Mouse (Mus musculus): ENCODE measurements around the gene 2310046K23Rik. TPM values are rescaled to one million over a fixed set of nuclear protein-coding genes. Genes with fewer than 3 reads are reported as not detected.
A peak's percentile ranks its signal among the peaks of the same experiment; 100 is the strongest.
"Not testable (repeated sequence)": the region's sequence is repeated elsewhere in the genome, so short reads cannot be mapped to it uniquely, and the experiment has no call there.

Gene 2310046K23Rik
- total RNA-seq (2021), result not detected
- long read RNA-seq, experiment 1, result 0 reads
- long read RNA-seq, experiment 2, result 0 reads

DNA sequence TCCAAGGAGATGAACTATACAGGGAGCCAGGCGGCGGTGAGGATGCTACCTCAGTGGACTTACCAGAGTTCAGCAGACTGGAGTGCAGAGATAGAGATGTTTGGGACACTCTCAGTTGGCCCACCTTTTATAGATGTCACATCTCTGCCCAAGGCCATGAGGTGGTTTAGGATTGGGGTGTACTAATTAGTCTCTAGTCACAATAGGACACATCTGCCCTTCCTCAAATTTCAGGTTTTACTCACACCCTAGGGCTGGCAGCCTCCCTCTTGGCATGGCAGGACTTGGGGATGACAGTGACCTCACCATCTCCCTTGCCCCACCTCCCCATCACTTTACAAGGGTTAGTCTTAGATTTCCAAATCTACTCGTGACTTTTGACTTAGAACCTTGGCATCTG lies at the start of gene 2310046K23Rik:
TSS of gene 2310046K23Rik (minus strand) at position 101 of the 400 bp plus-strand sequence.
- DNase-seq (ENCODE audit: low spot score in 2 of 2), result no peak

DNA sequence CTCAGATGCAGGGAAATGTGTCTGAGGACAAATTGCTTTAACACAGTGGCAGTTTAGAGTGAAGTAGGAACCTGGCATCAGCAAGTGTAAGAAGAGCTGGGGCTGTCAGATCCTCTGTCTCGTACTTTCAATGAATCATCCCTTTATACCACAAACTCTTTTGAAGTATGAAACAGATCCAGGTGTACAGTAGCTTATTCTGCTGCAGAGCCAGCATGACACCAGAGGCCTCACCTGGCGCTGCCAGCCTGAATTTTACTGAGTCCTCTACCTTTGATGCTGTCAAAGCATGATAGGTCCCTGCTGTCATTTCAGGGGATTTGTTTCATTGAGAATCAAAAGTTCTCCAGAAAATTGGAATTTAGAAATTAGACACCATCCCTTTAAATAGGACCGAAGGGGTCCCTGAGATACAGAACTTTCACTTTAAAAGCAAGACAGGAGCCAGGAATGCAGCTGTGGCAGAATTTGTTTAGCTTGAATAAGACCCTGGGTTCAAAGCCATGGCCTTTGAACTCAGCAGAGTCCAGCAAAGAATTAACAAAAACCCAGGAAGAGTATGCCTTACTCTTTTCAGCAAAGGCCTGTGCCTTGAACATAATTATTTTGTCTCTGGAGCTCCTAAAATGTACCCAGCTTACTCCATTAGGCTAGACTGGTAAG lies 49.0 kb upstream of the 2310046K23Rik start:
- DNase-seq (ENCODE audit: low spot score in 2 of 2), result no peak

- no peak for DNase-seq (ENCODE audit: low spot score in 2 of 2)
These were observed 45.2 kb upstream of the 2310046K23Rik start for GRCm38 (mm10) chr3:92579508-92579907.

DNA sequence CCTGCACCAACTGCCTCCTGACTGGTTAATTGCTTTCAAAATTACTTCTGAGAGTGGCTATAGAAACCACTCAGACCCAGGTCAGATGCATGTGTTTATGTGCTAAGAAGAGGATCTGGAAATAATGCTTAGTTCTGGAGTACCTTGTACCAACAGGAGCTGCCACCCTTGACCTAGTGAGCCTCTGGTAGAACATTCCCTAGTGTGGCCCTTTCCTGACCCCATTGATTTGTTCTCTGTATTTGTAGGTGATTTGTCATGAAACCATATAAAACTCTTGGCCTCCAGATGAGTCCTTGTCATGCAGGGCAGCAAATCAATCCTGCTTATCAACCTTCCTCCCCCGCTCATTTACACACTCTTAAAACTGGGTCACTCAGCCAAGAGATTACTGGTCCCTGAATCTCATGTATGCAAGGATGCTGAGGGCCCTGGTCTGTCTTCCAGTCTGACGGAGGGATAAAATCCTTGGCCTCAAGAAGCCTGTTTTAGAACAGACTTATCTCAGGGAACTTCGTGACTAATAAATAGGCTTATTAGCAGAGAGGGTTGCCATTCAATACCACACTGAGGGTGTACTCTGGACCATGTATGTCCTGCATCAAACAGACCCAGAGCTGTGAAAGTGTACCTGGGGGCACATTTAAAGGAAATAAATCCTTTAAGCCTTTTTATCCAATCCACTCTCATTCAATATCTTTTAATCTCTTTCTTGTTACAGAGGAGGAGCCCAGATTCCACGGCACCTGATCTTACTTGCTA lies 44.5 kb upstream of the 2310046K23Rik start:
- no peak for DNase-seq (ENCODE audit: low spot score in 2 of 2)

DNA sequence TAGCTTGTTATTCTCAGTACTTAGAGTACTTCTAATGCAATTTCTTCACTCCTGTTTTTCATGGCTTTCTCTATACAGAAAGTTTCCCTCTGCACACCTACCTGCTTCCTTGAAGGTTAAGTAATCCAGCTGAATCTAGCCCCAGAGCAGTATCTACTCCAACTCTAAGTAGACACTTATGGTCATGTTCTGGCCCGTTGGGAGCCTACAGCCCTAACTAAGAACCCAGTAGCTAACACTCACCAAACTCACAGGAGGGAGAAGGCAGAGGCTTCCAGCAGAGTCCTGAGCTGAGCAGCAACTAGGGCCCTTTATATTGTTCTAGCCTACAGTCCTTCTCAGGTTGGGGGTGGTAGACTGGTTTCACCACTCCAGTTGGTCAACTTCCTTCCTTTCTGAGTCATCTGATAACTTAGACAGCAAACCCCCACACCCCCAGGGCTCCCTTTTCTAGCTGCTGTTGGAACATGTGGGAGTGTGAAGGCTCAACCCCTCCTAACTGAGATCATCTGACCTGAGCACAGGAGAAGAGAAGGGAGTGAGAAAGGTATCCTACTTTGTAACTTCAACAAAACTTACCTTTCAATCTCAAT lies 39.2 kb upstream of the 2310046K23Rik start, which contains the start of gene Ivl:
TSS of gene Ivl (minus strand) at position 287 of the 593 bp plus-strand sequence.
- no peak for DNase-seq (ENCODE audit: low spot score in 2 of 2)

- DNase-seq (ENCODE audit: low spot score in 2 of 2), result no peak
These were observed 38.3 kb upstream of the 2310046K23Rik start for GRCm38 (mm10) chr3:92572514-92573155.

GRCm38 (mm10) chr3:92568752-92569151 lies 34.4 kb upstream of the 2310046K23Rik start:
- no peak for DNase-seq (ENCODE audit: low spot score in 2 of 2)

DNA sequence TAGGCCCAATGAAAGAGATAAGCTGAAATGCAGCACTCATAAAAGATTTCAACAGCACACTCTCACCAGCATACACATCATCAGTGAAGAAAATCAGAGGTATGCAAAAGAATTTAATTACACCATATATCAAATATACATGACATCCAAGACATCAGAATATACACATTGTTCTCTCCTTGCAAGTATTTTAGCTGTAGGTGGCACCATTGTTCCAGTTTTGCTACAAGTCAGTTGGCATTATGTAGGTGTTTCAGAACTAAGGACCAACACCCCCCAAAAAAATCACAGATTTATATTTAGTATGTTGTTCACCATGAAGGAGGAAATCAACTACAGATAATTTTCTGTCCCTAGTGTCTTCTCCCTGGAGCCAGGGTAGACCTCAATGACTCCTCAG lies 31.1 kb upstream of the 2310046K23Rik start:
- no peak for DNase-seq (ENCODE audit: low spot score in 2 of 2)

- no peak for DNase-seq (ENCODE audit: low spot score in 2 of 2)
These were observed 22.0 kb downstream of the 2310046K23Rik start for GRCm38 (mm10) chr3:92512325-92512724.

DNA sequence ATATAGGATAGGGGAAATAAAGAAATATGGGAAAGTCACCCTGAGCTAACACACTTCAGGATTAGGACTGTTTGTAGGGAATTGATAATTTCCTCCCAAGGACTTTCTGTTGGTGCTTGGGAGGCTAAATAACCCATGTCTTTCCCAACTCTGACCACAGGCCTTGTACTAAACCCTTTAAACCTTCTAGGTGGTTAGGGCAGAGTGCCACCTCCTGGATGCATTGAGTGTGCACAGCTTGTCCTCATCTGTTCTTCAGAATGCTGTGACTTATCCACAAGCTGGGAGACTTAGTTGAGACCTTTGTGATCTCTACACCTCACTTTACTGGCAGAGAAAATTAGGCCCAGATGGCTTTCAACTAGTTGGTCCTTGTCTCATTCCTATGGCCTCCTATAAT lies 23.5 kb downstream of the 2310046K23Rik start:
- peak; percentile 23 to 31 for DNase-seq (ENCODE audit: low spot score in 2 of 2)

- no peak for DNase-seq (ENCODE audit: low spot score in 2 of 2)
These were observed 26.1 kb downstream of the 2310046K23Rik start for GRCm38 (mm10) chr3:92508185-92508584.

GRCm38 (mm10) chr3:92503528-92503927 lies 30.8 kb downstream of the 2310046K23Rik start:
- no peak for DNase-seq (ENCODE audit: low spot score in 2 of 2)

DNA sequence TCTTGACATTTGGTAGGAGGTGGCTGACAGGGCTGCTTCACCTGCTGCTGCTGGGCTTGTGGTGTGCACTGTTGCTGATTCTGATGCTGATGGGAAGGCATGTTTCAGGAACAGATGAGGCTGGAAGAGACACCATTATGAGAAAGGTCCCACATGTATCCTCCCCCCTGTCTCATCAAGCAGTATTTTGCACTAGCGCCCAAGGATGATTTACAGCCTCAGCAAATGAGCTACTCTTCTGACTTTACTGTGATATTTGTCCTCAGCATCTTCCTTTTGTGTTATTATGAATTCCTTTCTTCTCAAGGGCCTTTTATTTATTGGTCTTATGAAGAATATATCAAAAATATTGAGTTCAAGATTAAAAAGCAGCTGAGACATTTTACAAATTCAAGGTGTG lies 33.9 kb downstream of the 2310046K23Rik start, which contains the start of gene Sprr4:
TSS of gene Sprr4 (minus strand) at position 101 of the 400 bp plus-strand sequence.
- DNase-seq (ENCODE audit: low spot score in 2 of 2), result no peak

DNA sequence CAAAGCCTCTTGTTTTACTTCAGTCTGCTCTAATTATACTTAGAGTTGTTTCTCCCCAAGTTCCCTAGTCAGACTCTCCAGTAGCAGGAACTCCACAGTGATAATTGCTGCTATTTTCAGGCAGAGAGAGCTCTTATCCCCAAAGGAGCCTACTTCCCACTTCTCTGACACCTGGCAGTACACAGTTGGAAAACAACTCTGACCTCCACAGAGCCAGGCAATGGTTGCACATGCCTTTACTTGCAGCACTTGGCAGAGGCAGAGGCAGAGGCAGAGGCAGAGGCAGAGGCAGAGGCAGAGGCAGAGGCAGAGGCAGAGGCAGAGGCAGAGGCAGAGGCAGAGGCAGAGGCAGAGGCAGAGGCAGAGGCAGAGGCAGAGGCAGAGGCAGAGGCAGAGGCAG lies 44.0 kb downstream of the 2310046K23Rik start:
- DNase-seq (ENCODE audit: low spot score in 2 of 2), result not testable (repeated sequence)

- no peak for DNase-seq (ENCODE audit: low spot score in 2 of 2)
These were observed 48.0 kb downstream of the 2310046K23Rik start for GRCm38 (mm10) chr3:92486307-92486706.

DNA sequence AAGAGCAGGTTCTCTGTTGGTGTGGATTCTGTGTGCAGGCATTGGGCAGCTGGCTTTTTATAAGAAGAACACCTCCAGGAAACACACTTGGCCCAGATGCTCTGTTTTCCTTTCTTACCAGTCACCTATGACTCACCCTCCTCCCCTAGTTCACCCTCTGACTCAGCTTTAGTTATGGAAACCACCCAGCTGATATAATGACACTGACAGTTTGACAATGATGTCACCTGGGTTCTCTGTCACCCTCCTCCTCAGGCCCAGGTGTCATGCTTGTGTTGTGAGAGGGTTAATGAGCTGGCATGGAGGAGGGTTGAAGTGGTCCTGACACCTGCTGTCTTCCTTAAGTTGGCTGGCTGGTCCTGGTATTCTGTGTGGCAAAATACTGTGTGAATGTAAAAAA lies 48.4 kb downstream of the 2310046K23Rik start, which contains the start of gene Sprr1a:
TSS of gene Sprr1a (minus strand) at position 33 of the 400 bp plus-strand sequence.
- no peak for DNase-seq (ENCODE audit: low spot score in 2 of 2)

Other genes with a start within 250 kb of the 2310046K23Rik start
- gene Sprr2a3, start 249.1 kb downstream of the 2310046K23Rik start, total RNA-seq (2021), result not detected
- gene Sprr2b, start 217.9 kb downstream of the 2310046K23Rik start, total RNA-seq (2021), result not detected
- gene Sprr2d, start 195.4 kb downstream of the 2310046K23Rik start, total RNA-seq (2021), result not detected
- not detected for gene Sprr2e, start 182.4 kb downstream of the 2310046K23Rik start, total RNA-seq (2021)
- not detected for gene Sprr2f, start 169.3 kb downstream of the 2310046K23Rik start, total RNA-seq (2021)
- not detected for gene Sprr2h, start 148.8 kb downstream of the 2310046K23Rik start, total RNA-seq (2021)
- not detected for gene Sprr2i, start 126.5 kb downstream of the 2310046K23Rik start, total RNA-seq (2021)
- not detected for gene Sprr2j-ps, start 116.4 kb downstream of the 2310046K23Rik start, total RNA-seq (2021)
- 1 to 10 TPM; 4.1 to 4.8 TPM for gene Gm9774, start 105.1 kb downstream of the 2310046K23Rik start, total RNA-seq (2021)
- gene Sprr2k, start 101.9 kb downstream of the 2310046K23Rik start, total RNA-seq (2021), result not detected
- gene Sprr1b, start 95.7 kb downstream of the 2310046K23Rik start, total RNA-seq (2021), result not detected
- not detected for gene Sprr3, start 75.8 kb downstream of the 2310046K23Rik start, total RNA-seq (2021)
- gene Sprr1a, start 48.6 kb downstream of the 2310046K23Rik start, total RNA-seq (2021), result not detected
- not detected for gene Sprr4, start 34.0 kb downstream of the 2310046K23Rik start, total RNA-seq (2021)
- not detected for gene Ivl, start 39.2 kb upstream of the 2310046K23Rik start, total RNA-seq (2021)
- not detected for gene Smcp, start 54.5 kb upstream of the 2310046K23Rik start, total RNA-seq (2021)
- not detected for gene 2210017I01Rik, start 73.0 kb upstream of the 2310046K23Rik start, total RNA-seq (2021)
- gene Lce6a, start 87.1 kb upstream of the 2310046K23Rik start, total RNA-seq (2021), result not detected
- not detected for gene Lce1a1, start 113.8 kb upstream of the 2310046K23Rik start, total RNA-seq (2021)
- gene Lce1b, start 122.4 kb upstream of the 2310046K23Rik start, total RNA-seq (2021), result not detected
- not detected for gene Lce1a2, start 135.8 kb upstream of the 2310046K23Rik start, total RNA-seq (2021)
- gene Lce1c, start 144.7 kb upstream of the 2310046K23Rik start, total RNA-seq (2021), result not detected
- not detected for gene Lce1d, start 152.7 kb upstream of the 2310046K23Rik start, total RNA-seq (2021)
- not detected for gene Lce1e, start 174.6 kb upstream of the 2310046K23Rik start, total RNA-seq (2021)
- not detected for gene Lce1f, start 185.8 kb upstream of the 2310046K23Rik start, total RNA-seq (2021)
- not detected for gene Gm38119, start 204.6 kb upstream of the 2310046K23Rik start, total RNA-seq (2021)
- not detected for gene Lce1g, start 217.8 kb upstream of the 2310046K23Rik start, total RNA-seq (2021)
- not detected for gene Lce1h, start 230.6 kb upstream of the 2310046K23Rik start, total RNA-seq (2021)
- not detected for gene Lce1i, start 244.4 kb upstream of the 2310046K23Rik start, total RNA-seq (2021)